Mouse (Mus musculus) midbrain, embryonic 10.5 days (tissue): ENCODE results near the gene Slamf1. TPM values are rescaled to one million over a fixed set of nuclear protein-coding genes. Genes with fewer than 3 reads are reported as not detected.

ENCODE experiments used
- DNase-seq: peaks from one replicate; pipeline ENCODE4 v3.0.0-alpha.2; 2017; ENCODE audit warnings: low spot score
- H3K27ac ChIP-seq: fragments of 300-500 bp; sonication (generic); replicated peaks from 2 replicates; pipeline ENCODE4 v1.5.1; 2016; ENCODE audit warnings: mild to moderate bottlenecking
- H3K27me3 ChIP-seq: fragments of 300-500 bp; sonication (generic); 2 replicates; pipeline ENCODE4 v1.6.1; 2016; ENCODE audit warnings: low read depth, mild to moderate bottlenecking; ENCODE audit not compliant: poor library complexity, severe bottlenecking
- H3K36me3 ChIP-seq: fragments of 300-500 bp; sonication (generic); 2 replicates; pipeline ENCODE4 v1.6.1; 2016; ENCODE audit warnings: mild to moderate bottlenecking, moderate library complexity
- H3K4me1 ChIP-seq: fragments of 300-500 bp; sonication (generic); 2 replicates; pipeline ENCODE4 v1.6.1; 2016
- H3K4me3 ChIP-seq: fragments of 300-500 bp; sonication (generic); 2 replicates; pipeline ENCODE4 v1.5.1; 2016; ENCODE audit warnings: mild to moderate bottlenecking, moderate library complexity
- H3K9me3 ChIP-seq: fragments of 300-500 bp; sonication (generic); replicated peaks from 2 replicates; pipeline ENCODE4 v1.6.1; 2016; ENCODE audit warnings: mild to moderate bottlenecking
- WGBS: fragments of 180-500 bp; shearing (Covaris S2); methylation state at CpG from one replicate; pipeline ENCODE4 v1.1.7; 2016; 5-methylcytosine and 5-hydroxymethylcytosine counted together
- polyA plus RNA-seq: library from polyadenylated mRNA; unstranded; fragments of >200 nt; fragmentation: Nextera tagmentation; extraction: Ambion mirVana; gene quantifications from 2 replicates; pipeline ENCODE4 v1.2.1, GENCODE M21; 2016

The Slamf1 gene
- polyA plus RNA-seq: 0.14 and 0.23 TPM in 2 replicates

DNA sequence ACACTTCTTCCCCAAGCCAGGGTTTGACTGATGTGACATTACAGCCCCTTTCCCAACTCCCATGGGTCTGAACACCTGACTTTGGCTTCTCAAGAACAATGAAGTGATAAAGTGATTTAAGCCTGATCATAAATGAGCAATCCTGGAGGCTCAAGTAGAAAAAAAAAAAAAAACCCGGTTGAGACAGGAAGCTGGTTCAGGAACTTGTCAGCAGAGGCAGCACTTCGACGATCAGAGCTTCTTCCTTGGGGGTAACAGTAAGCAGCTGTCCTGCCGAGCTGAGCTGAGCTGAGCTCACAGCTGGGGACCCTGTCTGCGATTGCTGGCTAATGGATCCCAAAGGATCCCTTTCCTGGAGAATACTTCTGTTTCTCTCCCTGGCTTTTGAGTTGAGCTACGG, at the start of gene Slamf1:
TSS of gene Slamf1 (plus strand) at position 230 of the 400 bp plus-strand sequence.
- Histone ChIP-seq H3K9me3 (no peaks in the 10 kb centered on the region), H3K27me3 (no peaks in the 10 kb centered on the region), H3K4me1 (no peaks in the 10 kb centered on the region), H3K36me3 (no peaks in the 10 kb centered on the region), H3K4me3 (no peak within 1 kb of the TSS), H3K27ac (no peak within 1 kb of the TSS)
- no peak for DNase-seq
- 39% methylated on average over 6 of the region's 6 CpGs for WGBS

DNA sequence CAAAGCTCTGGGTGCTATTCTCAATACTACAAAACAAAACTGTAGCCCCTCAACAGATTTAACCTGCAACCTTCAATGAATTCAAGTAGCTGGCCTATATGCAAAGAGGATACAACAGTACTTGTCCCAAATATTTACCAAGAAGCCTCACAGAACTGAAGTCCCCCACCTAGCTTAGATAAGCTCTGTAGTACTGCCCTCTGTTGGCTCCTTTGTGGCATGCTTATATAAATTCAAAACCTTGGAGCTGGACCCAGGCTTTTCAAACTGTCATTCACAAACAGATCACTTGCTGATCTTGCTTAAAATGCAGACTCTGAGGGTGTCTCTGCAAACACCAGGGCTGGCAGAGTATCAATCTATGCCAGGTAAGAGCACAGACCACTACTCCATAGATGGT, 35.7 kb upstream of the Slamf1 start:
- Histone ChIP-seq H3K36me3 (no peaks in the 10 kb centered on the region), H3K9me3 (peaks cover 12% of the 10 kb centered on the region), H3K4me1 (no peaks in the 10 kb centered on the region), H3K27me3 (no peaks in the 10 kb centered on the region), H3K4me3 (no peak overlapping the region), H3K27ac (no peak overlapping the region)
- DNase-seq: no peak

DNA sequence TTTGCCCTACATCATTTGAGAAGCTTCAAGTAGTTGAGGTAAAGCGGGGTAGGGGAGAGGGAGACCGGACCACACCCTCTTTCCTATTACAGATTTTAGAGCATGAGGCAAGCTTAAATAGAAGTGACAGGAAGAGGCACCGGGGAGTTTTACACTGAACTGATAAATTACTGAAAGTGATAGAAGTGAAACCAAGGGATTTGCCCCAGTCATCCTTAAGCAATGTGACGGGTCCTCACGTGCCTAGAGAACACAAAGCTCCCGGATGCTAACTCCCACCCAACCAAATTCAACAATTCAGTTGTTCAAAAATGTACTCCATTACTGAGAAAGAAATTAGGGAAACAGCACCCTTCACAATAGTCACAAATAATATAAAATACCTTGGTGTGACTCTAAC, 32.0 kb upstream of the Slamf1 start:
- 90% methylated on average over 6 of the region's 6 CpGs for WGBS
- H3K36me3 ChIP-seq: no peaks in the 10 kb centered on the region
- H3K9me3 ChIP-seq: no peaks in the 10 kb centered on the region

DNA sequence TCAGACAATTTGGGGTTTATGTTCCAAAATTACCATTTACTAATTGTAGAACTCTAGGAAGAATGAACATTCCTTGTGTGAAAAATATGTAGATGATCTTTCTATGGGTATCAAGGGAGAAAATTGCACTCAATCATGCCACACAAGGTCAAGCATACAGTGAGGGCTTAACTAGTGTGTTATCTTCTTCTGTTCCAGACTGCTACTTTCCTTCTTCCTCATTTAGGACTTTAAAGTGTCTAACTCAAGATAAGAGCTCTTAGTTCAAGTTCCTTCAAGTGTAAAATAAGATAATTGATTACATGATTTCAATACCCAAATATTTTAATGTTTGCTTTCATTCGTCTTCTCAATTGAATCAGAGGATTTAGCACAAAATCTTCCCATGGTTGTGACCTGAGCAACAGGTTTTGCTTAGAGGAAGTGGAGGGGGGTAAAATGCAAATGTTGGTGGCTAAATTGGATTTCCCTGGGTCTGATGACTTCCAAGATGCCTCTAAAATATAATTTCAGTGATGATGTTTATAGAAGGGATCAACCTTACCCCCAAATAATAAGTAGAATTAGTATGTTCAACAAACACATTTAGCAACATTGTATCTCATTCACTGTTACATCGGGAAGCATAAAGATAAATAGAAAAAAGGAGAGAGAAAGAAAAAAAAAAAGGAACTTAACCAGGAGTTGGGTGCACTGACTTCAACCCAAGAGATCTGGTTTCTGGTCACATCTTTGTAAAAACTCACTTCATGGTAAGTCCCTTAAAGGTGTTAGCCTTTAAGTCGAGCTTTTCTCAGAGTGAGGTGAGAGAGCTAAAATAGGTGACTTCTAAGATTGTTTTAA, 18.6 kb upstream of the Slamf1 start:
- no peak for DNase-seq
- H3K4me3 ChIP-seq: no peak overlapping the region
- H3K9me3 ChIP-seq: no peaks in the 10 kb centered on the region
- no peak overlapping the region for H3K27ac ChIP-seq
- no peaks in the 10 kb centered on the region for H3K4me1 ChIP-seq
- H3K27me3 ChIP-seq: no peaks in the 10 kb centered on the region
- WGBS: 86% methylated on average over 3 of the region's 3 CpGs
- H3K36me3 ChIP-seq: no peaks in the 10 kb centered on the region

More for the DNA sequence above, 32.0 kb upstream of the Slamf1 start:
- no peak for DNase-seq
- Histone ChIP-seq H3K4me3 (no peak overlapping the region), H3K27me3 (no peaks in the 10 kb centered on the region), H3K27ac (no peak overlapping the region), H3K4me1 (no peaks in the 10 kb centered on the region)

DNA sequence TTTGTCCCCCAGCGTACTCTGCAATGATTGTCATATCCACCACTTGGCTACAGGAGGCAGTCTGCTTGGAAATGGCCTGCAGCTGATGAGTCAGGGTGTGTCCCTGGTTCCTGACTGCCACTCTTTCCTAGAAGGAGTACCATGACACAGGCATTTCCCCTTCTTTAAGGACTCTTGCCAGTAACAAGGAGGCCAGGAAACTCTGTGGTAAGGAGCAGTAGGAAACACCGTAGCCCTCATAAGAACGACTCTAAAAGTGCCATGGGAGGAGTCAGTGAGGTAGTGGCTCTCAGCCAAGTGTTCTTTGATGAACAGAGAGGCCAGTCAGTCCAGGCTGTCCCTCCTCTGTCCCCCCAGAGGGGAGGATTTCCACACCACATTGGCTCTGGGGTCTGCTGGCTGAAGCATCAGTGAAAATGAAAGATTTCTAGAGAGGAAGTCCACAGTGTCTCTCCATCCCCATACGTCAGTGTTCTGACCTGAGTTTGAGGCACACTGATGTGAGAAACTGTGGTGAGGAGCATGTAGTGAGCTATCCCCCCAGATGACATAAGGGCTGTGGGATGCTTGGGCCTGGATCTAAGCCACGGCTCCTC, 5.0 kb upstream of the Slamf1 start:
- no peak overlapping the region for H3K4me3 ChIP-seq
- 78% methylated on average over 5 of the region's 5 CpGs for WGBS
- no peak for DNase-seq
- H3K9me3 ChIP-seq: no peaks in the 10 kb centered on the region
- no peaks in the 10 kb centered on the region for H3K27me3 ChIP-seq
- H3K27ac ChIP-seq: no peak overlapping the region
- no peaks in the 10 kb centered on the region for H3K4me1 ChIP-seq
- no peaks in the 10 kb centered on the region for H3K36me3 ChIP-seq

DNA sequence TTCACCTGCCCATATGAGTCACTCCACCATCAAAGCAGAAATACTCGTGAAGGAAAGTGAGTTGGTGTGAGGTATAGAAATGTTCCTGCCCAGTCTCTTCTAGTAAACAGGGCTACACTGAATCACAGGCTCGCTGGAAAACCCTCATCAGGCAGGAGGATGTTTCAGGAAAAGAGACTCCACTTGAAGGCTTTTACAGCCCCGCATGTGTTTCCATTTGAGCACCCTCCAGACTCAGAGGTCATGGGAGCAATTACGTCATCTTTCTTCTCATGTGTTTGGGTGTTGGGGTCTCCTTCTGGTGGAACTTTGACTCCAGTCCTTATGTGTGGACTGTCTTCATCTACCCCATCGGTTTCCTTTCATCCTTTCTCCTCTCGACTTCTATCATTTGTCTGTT, 4.1 kb downstream of the Slamf1 start:
- no peak overlapping the region for H3K4me3 ChIP-seq
- H3K9me3 ChIP-seq: no peaks in the 10 kb centered on the region
- DNase-seq: no peak
- 85% methylated on average over 6 of the region's 6 CpGs for WGBS
- H3K27ac ChIP-seq: no peak overlapping the region
- no peaks in the 10 kb centered on the region for H3K36me3 ChIP-seq
- H3K4me1 ChIP-seq: no peaks in the 10 kb centered on the region
- H3K27me3 ChIP-seq: no peaks in the 10 kb centered on the region

DNA sequence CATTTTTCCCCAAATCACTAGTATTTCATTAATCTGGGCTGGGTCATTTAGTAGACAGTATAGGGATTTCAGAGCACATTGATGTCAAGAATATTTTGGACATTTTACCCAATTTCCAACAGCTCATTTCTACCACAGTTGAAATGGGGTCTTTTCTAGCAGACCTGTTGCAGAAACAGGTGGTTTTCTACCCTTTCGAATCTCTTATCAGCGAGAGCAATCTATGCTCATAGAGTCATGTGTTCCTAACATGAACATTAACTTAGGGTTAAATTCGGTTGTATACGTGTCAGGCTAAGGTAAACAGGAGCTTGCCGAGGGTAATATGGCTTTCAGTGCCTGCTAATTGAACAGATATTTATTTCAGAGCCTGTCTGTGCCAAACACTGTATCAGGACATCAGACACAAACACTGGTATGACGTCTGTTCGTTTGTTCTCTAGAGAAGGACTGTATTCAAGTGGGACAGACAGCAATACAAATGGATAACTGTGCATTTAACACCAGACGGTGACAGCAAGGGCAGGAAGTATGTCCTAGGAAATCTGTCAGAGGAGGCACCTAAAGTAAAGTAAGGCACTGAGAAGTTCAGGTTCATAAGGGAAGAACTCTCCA, 5.3 kb downstream of the Slamf1 start:
- 89% methylated on average over 8 of the region's 8 CpGs for WGBS
- Histone ChIP-seq H3K9me3 (no peaks in the 10 kb centered on the region), H3K27me3 (no peaks in the 10 kb centered on the region), H3K4me1 (no peaks in the 10 kb centered on the region), H3K4me3 (no peak overlapping the region), H3K36me3 (no peaks in the 10 kb centered on the region), H3K27ac (no peak overlapping the region)
- no peak for DNase-seq

DNA sequence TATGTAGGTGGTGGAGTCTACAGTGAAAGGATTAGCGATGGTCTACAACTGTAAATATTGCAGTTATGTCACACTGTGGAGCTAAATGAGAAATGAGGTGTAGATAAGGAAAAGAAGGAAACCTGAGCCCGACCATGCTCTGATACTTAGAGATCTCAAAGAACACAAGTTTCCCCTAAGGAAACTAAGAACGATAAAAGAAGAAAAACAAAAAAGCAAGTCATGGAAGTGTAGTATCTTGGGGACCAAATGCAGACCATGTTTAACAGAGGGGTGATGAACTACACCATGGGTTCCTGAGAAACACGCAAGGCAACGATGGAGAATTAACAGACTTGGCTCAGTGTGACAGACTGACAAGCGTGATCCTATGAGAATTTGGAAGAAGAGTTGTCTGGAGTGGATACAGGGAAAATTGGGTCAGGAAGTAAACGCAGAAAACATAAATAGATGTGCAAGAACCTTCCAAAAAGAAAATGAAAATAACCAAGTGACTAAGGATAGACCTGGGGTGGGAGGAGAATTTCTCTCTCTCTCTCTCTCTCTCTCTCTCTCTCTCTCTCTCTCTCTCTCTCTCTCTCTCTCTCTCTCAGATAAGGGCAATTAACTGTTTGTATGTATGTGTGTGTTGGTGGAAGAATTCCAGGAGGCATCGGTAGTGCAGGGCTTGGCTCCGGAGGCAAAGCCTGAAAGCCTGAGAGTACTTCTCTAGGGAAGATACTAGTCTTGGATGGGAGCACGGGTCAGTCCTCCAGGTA, 6.5 kb downstream of the Slamf1 start:
- Histone ChIP-seq H3K9me3 (no peaks in the 10 kb centered on the region), H3K4me3 (no peak overlapping the region), H3K27ac (no peak overlapping the region), H3K27me3 (no peaks in the 10 kb centered on the region), H3K36me3 (no peaks in the 10 kb centered on the region), H3K4me1 (no peaks in the 10 kb centered on the region)
- 87% methylated on average over 10 of the region's 10 CpGs for WGBS
- no peak for DNase-seq

DNA sequence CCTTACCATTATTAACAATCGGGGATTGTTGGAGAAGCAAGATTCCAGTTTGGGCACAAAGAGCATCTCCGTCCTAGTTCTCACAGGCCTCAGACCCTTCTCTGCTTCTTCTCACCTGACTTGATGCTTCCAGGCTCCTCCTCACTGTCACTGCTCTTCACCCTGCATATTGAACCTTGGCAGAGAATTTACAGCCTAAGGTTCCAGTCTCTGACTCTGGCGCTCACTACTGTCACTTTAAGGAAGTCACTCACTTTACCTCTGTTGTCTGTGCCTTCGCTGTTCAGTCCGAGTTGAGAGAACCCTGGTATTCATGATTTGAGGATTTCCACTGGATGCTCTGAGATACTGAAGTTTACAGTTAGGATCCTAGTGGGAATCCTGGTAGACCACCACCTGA, 7.3 kb downstream of the Slamf1 start:
- H3K4me1 ChIP-seq: no peaks in the 10 kb centered on the region
- no peaks in the 10 kb centered on the region for H3K9me3 ChIP-seq
- no peak overlapping the region for H3K27ac ChIP-seq
- no peak for DNase-seq
- H3K4me3 ChIP-seq: no peak overlapping the region
- no peaks in the 10 kb centered on the region for H3K36me3 ChIP-seq
- no peaks in the 10 kb centered on the region for H3K27me3 ChIP-seq
- 78% methylated on average over 5 of the region's 5 CpGs for WGBS

DNA sequence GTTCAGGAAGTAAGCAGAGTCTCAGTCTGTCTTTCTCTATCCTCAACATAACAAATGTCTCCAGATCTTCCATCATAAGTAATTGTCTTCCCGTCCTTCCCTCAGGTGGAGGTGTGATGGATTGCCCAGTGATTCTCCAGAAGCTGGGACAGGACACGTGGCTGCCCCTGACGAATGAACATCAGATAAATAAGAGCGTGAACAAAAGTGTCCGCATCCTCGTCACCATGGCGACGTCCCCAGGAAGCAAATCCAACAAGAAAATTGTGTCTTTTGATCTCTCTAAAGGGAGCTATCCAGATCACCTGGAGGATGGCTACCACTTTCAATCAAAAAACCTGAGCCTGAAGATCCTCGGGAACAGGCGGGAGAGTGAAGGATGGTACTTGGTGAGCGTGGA, 7.8 kb downstream of the Slamf1 start:
- Histone ChIP-seq H3K27ac (no peak overlapping the region), H3K36me3 (no peaks in the 10 kb centered on the region), H3K9me3 (no peaks in the 10 kb centered on the region), H3K4me1 (no peaks in the 10 kb centered on the region), H3K4me3 (no peak overlapping the region), H3K27me3 (no peaks in the 10 kb centered on the region)
- WGBS: 76% methylated on average over 11 of the region's 11 CpGs
- DNase-seq: no peak

DNA sequence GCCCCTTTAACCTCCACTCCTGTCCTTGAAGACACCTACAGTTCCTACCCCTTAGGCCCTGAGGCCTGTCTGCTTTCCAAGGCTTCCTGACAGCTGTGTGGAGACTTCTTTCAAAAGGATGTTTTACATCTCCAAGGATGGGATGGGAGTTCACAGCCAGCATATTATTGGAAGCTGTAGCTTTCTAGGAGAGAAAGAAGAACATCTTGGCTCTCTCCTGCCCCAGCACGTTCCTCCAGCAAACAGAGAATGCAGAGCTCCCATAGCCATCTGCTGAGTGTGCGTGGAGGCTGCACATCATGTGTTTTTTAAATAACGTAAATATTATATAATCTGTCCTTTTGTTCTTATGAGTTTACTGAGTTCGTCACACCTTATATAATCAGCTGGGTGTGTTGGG, 8.9 kb downstream of the Slamf1 start:
- Histone ChIP-seq H3K27me3 (no peaks in the 10 kb centered on the region), H3K4me3 (no peak overlapping the region)
- 91% methylated on average over 4 of the region's 4 CpGs for WGBS

DNA sequence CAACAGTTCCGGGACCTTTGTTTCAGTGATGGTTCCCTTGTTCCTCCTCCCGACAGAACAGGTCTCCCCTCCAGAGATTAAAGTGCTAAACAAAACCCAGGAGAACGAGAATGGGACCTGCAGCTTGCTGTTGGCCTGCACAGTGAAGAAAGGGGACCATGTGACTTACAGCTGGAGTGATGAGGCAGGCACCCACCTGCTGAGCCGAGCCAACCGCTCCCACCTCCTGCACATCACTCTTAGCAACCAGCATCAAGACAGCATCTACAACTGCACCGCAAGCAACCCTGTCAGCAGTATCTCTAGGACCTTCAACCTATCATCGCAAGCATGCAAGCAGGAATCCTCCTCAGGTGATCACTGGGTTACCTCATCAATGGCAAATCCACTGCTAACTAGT, 10.1 kb downstream of the Slamf1 start:
- Histone ChIP-seq H3K4me1 (no peaks in the 10 kb centered on the region), H3K4me3 (no peak overlapping the region), H3K27me3 (no peaks in the 10 kb centered on the region), H3K9me3 (no peaks in the 10 kb centered on the region), H3K27ac (no peak overlapping the region), H3K36me3 (no peaks in the 10 kb centered on the region)
- DNase-seq: no peak
- 78% methylated on average over 7 of the region's 7 CpGs for WGBS

More for the DNA sequence above, 8.9 kb downstream of the Slamf1 start:
- Histone ChIP-seq H3K36me3 (no peaks in the 10 kb centered on the region), H3K4me1 (no peaks in the 10 kb centered on the region), H3K9me3 (no peaks in the 10 kb centered on the region), H3K27ac (no peak overlapping the region)
- DNase-seq: no peak
